Mouse (Mus musculus): ENCODE measurements at regions not wholly inside any gene's neighbourhood (a gene's known extent, or its start where the extent isn't known, plus 50 kb on each side); places are given as distances from the start of the nearest gene placed in this dataset.

GRCm38 (mm10) chr2:50667180-50667579, 370.6 kb upstream of the Mmadhc start:
- TF ChIP-seq CTCF (IDR thresholded peaks at IDR 0.05; ENCODE audit: low read depth) (no peak), EP300 (optimal IDR thresholded peaks at IDR 0.05) (no peak)
